Mouse (Mus musculus) forebrain, embryonic 10.5 days (tissue): ENCODE results near the gene Ctrc. TPM values are rescaled to one million over a fixed set of nuclear protein-coding genes. Genes with fewer than 3 reads are reported as not detected.

Experiments
- DNase-seq: peaks from one replicate; pipeline ENCODE4 v3.0.0-alpha.2; 2017; ENCODE audit warnings: low spot score; ENCODE audit errors: extremely low spot score
- H3K27ac ChIP-seq: fragments of 300-500 bp; sonication (generic); 2 replicates; pipeline ENCODE4 v1.5.1; 2016; ENCODE audit warnings: mild to moderate bottlenecking
- H3K27me3 ChIP-seq: fragments of 300-500 bp; sonication (generic); 2 replicates; pipeline ENCODE4 v1.6.1; 2016; ENCODE audit warnings: mild to moderate bottlenecking; ENCODE audit not compliant: poor library complexity, severe bottlenecking
- H3K36me3 ChIP-seq: fragments of 300-500 bp; sonication (generic); replicated peaks from 2 replicates; pipeline ENCODE4 v1.6.1; 2016; ENCODE audit warnings: mild to moderate bottlenecking, moderate library complexity
- H3K4me1 ChIP-seq: fragments of 300-500 bp; sonication (generic); 2 replicates; pipeline ENCODE4 v1.6.1; 2016
- H3K4me3 ChIP-seq: fragments of 300-500 bp; sonication (generic); 2 replicates; pipeline ENCODE4 v1.5.1; 2016; ENCODE audit warnings: mild to moderate bottlenecking, moderate library complexity
- H3K9me3 ChIP-seq: fragments of 300-500 bp; sonication (generic); 2 replicates; pipeline ENCODE4 v1.6.1; 2016; ENCODE audit warnings: mild to moderate bottlenecking, moderate library complexity
- WGBS: fragments of 180-500 bp; shearing (Covaris S2); methylation state at CpG from one replicate; pipeline ENCODE4 v1.1.7; 2016; 5-methylcytosine and 5-hydroxymethylcytosine counted together
- polyA plus RNA-seq: library from polyadenylated mRNA; unstranded; fragments of >200 nt; fragmentation: Nextera tagmentation; extraction: Ambion mirVana; gene quantifications from 2 replicates; pipeline ENCODE4 v1.2.1, GENCODE M21; 2016

Ctrc gene
- polyA plus RNA-seq, 1 experiment from 2014 or later: not detected

DNA sequence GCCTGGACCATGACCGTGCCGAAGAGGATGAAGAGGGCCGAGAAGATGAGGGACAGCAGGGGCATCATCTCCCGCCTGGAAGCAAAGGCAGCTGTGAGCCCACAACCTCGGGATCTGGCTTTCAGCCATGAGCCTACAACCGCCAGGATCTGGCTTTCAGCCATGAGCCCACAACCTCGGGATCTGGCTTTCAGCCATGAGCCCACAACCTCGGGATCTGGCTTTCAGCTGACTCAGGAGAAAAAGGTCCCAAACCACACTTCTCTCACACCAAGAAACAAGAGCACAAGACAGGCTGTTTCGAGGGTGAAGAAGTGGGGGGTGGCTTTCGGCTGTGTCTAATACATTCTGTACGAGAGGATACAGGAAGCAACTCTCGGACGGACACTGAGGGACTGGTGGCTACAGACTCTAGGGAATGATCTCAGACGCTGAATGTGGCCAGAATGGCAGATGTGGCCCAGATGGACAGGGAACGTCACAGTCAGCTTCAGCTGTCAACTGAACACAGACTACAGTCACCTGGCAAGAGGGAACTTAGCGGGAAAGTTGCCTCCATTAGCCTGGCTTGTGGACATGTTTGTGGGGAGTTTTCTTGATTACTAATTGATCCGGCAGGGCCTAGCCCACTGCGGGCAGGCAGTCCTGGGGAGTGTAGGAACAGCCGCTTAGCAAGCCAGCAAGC, 79.3 kb downstream of the Ctrc start:
- Histone ChIP-seq H3K36me3 (peaks cover 97% of the 10 kb centered on the region), H3K9me3 (no peaks in the 10 kb centered on the region), H3K27me3 (no peaks in the 10 kb centered on the region), H3K4me3 (no peak overlapping the region), H3K27ac (no peak overlapping the region), H3K4me1 (no peaks in the 10 kb centered on the region)
- WGBS: 92% methylated on average over 19 of the region's 19 CpGs
- DNase-seq: no peak

DNA sequence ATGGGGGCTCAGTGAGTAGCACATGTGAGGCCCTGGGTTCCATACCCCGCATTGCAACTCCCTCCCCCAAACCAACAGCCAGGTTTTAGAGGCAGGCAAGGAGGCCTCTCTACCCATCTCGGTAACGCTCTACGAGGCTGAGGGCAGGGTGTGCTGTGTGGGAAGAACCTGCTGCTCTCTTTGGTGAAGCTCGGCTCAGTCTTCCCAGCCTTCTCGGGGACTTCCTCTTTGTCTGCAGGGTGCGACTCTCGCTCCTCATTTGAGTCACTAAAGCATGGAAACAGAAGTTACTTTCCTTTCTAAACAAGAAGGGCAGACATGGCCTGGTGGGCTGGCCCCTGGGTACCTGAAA, 79.9 kb downstream of the Ctrc start:
- no peak overlapping the region for H3K4me3 ChIP-seq
- H3K27me3 ChIP-seq: no peaks in the 10 kb centered on the region
- 91% methylated on average over 8 of the region's 8 CpGs for WGBS
- DNase-seq: no peak
- H3K9me3 ChIP-seq: no peaks in the 10 kb centered on the region
- H3K4me1 ChIP-seq: no peaks in the 10 kb centered on the region
- peaks cover 97% of the 10 kb centered on the region for H3K36me3 ChIP-seq
- no peak overlapping the region for H3K27ac ChIP-seq

DNA sequence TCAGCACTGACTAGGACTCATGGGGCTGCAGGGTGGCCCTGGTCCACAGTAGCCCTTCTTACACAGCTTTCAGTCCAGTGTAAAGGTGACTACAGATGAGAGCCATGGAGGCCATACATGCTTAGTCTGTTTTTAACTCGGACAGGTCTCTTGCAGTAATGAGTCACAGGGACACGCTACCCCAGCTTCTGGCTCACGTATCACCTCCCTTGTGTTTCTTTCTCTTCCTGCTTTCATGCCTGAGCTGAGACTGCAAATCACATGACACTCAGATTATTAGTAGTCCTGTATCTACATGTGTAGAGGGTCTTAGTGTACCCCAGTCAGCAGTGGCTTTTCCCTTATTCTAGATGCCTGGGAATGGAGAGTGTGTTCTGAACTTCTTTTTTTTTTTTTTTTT, 81.2 kb downstream of the Ctrc start:
- Histone ChIP-seq H3K27ac (no peak overlapping the region), H3K4me3 (no peak overlapping the region), H3K36me3 (peaks cover 90% of the 10 kb centered on the region), H3K27me3 (no peaks in the 10 kb centered on the region), H3K9me3 (no peaks in the 10 kb centered on the region), H3K4me1 (no peaks in the 10 kb centered on the region)
- no peak for DNase-seq
- WGBS: 93% methylated on average over 3 of the region's 3 CpGs

Other genes with a start within 250 kb of the Ctrc start
- gene Fblim1, start 240.3 kb downstream of the Ctrc start, polyA plus RNA-seq: 23.2 and 30.1 TPM in 2 replicates
- 0.86 and 1.0 TPM in 2 replicates for gene Tmem82, start 227.7 kb downstream of the Ctrc start, polyA plus RNA-seq
- not detected in 2 replicates for gene Slc25a34, start 222.5 kb downstream of the Ctrc start, polyA plus RNA-seq
- gene Plekhm2, start 181.5 kb downstream of the Ctrc start, polyA plus RNA-seq: 4.0 and 4.4 TPM in 2 replicates
- 2.5 and 3.8 TPM in 2 replicates for gene Rsc1a1, start 160.8 kb downstream of the Ctrc start, polyA plus RNA-seq
- 27.3 and 27.4 TPM in 2 replicates for gene Ddi2, start 122.9 kb downstream of the Ctrc start, polyA plus RNA-seq
- gene Agmat, start 99.7 kb downstream of the Ctrc start, polyA plus RNA-seq: not detected in 2 replicates
- gene Dnajc16, start 55.4 kb downstream of the Ctrc start, polyA plus RNA-seq: 4.8 TPM in 2 replicates
- gene Casp9, start 52.7 kb downstream of the Ctrc start, polyA plus RNA-seq: 23.4 and 24.8 TPM in 2 replicates
- not detected in 2 replicates for gene Cela2a, start 20.2 kb downstream of the Ctrc start, polyA plus RNA-seq
- 39.5 and 41.5 TPM in 2 replicates for gene Efhd2, start 28.6 kb upstream of the Ctrc start, polyA plus RNA-seq
- gene Fhad1, start 168.7 kb upstream of the Ctrc start, polyA plus RNA-seq: 0.39 and 0.50 TPM in 2 replicates
- gene Tmem51, start 237.9 kb upstream of the Ctrc start, polyA plus RNA-seq: 6.6 and 6.7 TPM in 2 replicates